Mouse (Mus musculus) layer of hippocampus, adult 11-12 months (tissue): ENCODE data around the gene Adgrd1.
A peak's percentile ranks its signal among the peaks of the same experiment; 100 is the strongest.

Experiments used
- DNase-seq: peaks from one replicate; pipeline ENCODE4 v3.0.0; 2022; ENCODE audit warnings: low spot score

The Adgrd1 gene

DNA sequence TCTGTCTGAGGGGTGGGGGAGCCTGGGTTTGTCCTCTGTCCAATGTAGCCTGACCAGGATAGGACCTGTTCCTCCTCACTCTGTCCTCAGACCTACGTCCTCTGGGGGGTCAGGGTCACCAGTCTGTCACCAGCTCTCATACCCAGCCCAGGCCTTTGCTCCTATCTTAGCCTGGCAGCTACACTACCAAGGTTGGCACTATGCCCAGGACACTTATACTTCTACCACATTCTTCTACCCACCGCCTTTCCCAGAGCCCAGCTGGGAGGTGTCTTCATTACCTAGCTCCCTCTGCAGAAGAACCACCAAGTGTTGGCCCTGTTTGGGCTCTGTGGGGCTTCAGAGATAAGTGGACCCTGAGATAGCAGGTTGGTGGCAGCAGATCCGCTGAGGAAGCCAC lies 103.6 kb downstream of the Adgrd1 start:
- DNase-seq: no peak

DNA sequence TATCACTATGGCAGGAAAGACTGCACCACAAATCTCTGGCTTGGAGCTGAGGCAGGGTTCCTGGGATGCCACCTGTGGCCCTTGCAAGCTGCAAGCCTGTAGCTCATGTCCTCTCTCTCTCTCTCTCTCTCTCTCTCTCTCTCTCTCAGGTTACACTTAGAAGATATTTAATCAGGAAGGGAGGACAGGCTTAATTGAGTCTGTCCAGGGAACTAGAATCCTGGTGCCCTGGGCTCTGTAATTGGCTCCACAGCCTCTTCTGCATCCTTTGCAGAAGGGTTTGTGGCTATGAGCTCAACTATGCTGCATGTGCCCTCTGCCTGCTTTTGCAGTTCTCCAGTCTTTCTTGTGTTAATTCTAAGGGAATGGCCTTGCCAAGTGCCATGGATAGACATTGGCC lies 111.7 kb downstream of the Adgrd1 start:
- DNase-seq: no peak

DNA sequence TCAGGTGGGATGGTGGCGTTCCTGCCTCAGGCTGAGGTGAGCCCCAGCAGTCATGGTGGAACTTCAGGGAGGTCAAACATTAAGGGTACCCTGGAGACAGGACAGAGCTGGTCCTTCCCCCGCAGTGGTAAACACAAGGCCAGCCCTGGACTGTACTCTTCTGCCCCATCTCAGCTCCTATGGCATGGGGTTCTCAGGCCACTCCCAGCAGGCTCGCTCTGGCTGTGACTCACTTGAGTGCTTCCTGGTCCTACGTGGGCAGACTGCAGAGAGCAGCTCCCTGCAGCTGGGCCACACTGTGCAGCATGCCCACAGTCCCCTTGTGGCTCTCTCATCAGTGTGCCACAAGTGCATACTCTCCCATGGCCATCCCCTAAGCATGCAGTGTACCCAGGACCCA lies 112.3 kb downstream of the Adgrd1 start:
- no peak for DNase-seq

DNA sequence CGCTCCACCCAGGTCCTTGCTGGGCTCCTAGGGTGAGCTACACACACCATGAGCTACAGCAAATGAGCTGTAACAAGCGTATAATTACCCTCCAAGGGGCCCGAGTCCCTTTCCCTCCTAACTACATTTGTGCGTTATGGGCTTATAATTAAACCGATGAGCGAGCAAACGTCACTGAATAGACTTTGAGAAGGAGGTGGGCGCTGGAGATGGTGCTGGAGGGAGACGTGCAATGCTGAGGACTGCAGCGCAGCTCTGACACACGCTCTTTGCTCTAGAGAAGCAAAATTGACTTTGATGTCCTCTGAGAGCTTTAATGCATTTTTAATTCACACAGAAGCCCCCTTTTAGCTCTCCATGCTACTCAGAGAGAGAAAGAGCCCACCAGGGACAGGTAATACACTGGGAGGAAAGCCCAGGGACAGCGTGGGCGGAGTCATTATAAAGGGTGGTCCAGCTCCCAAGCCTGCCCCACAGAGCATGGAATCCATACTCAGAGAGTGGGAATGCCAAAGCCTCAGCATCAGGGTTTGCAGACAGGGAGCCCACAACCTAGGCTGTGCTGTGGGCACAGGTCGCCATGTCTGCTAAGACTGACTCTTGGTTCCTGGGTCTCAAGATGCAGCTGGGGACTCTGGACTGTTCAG lies 115.0 kb downstream of the Adgrd1 start:
- no peak for DNase-seq

DNA sequence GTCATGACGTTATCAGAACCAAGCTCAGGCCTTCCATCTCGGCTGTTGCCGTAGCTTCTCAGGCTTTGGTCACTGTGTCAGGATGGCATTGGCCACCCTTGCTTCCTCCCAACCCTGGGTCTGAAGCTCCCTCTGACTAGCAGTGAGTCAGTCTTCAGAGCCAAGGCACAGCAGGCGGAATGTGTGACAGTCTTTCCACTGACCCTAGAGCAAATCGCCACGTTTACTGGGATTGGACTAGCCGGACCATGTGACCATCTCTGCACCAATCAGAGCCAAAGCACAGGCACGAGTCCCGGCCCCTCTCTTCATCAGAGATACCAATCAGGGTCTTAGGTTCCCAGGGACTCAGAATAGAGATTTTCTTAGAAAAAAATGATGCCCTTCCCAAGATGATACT lies 117.5 kb downstream of the Adgrd1 start:
- no peak for DNase-seq

DNA sequence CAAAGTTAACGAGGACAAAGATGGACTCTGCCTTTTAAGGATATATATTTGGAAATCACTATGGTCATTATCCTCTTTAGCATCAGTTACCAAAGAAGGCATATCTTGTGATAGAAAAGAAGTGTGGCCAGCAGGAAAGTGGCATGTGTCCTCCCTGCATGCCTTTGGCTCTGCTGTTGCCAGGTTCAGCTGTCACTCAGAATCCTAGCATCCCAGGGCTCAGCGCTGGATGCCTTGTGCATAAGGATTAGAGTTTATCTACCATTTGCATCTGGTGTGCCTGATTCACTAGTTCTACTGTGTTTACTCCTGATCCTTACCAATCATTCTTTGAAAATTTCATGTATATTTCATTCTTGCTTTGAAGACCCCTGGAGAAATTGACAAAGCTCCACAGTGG lies 119.5 kb downstream of the Adgrd1 start:
- DNase-seq: no peak

DNA sequence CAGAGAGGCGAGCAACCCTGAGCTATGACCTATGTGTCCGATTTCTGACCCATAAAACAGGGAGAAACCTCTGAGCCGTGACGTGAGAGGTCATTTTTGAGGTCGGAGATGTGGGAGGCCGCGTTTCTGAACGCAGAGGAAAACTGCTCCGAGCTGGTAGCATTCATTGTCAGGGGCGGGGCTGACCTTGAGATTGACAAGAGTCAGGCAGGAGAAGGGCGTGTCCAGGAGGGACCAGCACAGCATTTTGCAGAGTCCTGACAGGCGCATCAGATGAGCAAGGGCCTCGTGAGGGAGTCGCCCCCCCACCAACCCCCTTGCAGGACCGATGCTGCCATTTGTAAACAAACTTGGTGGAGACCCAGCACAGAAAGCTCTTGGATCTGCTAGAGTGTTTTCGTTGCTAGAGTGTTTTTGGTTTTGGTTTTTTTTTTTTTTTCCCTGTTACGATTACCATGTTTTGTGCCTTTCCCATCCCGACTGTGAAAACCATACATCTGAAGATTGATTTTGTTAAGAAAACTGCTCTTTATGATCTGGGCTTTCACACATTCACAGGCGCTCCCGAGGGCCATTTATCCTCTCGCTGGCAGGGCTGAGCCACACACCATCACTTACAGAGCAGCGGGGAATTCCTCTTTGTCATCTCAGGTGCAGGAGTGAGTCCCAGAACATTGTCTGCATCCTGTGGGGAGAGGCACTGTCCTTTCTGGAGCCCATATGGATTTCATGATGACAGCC lies 121.1 kb downstream of the Adgrd1 start:
- DNase-seq: no peak

DNA sequence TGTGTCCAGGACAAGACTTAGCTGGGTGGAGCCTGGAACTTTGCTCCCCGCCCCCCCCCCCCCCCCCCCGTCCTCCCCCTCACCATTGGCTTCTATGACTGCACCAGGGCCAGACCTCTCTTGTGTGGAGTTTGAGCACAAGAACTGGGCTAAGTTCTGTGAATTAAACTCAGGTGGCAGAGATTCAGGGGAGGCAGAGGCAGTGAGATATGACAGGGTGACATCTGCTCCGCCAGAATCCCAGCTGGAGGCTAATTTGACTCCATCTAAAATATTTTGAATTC lies 121.6 kb downstream of the Adgrd1 start:
- peak; percentile 12 for DNase-seq

DNA sequence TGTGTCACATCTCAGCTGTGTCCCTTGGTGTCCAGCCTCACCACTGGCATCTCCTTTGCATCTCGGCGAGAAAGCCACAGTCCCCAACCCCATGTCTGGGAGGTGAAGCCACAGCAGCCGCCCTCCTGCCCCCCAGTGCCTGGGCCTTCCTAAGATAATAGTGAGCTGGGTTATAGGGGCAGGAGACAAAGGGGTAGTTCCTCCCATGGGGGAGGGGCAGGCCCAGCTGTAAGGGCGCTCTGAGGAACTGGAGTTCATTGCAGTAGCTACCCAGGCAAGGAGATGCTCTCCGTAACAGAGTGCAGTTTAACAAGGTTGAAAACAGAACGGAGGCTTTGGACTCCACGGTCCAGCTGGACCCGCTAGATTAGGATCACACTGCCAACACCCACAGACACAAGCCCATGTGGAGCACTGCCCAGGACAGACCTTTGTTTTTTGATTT lies 122.0 kb downstream of the Adgrd1 start:
- DNase-seq: no peak

DNA sequence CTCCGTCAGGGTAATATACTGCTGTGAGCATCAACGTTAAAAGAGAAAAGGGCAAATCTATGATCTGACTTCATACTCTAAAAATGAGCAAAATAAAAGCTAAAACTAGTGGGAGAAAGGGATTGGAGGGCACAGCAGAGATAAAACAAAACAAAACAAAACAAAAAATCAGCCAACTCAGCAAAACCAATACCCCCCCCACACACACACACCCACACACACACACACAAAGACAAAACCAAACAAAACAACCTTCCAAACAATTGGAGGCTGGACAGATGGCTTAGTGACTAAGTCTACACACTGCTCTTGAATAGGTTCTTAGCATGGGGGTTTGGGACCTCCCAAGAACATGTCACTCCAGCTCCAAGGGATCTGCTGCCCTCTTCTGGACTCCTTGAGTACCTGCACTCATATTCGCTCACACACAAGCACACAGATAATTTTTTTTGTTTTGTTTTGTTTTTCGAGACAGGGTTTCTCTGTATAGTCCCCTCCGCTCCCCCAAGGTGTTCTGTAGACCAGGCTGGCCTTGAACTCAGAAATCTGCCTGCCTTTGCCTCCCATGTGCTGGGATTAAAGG lies 122.7 kb downstream of the Adgrd1 start:
- no peak for DNase-seq

DNA sequence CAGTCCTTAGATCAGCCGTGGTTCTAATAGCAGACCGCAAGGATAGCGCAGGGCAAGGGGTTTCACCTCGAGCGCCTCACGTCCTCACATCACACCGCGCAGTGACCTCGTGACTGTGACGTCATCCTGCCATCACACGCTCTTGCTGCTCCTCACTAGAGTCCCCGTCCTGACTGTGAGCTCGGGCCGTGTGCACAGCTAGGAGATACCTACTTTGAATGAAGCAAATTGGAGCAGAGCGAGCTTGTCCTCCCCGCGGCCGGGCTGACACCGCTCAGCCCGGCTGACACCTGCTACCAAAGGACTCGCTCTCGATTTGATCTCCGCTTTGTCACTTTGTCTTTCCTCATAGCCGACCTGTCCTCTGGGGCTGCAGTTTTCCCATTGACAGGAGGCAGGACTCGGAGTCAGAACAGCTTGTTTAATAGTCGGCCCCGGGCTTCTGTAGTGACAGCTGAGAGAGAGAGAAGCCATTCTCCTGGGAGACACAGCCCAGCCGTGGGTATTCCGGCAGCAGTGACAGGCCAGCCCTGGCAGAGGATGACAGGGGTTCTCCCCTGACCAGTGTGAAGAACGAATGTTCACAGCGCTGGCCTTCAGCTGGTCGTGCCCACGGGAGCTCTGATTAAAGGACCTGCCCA lies 129.4 kb downstream of the Adgrd1 start:
- no peak for DNase-seq

DNA sequence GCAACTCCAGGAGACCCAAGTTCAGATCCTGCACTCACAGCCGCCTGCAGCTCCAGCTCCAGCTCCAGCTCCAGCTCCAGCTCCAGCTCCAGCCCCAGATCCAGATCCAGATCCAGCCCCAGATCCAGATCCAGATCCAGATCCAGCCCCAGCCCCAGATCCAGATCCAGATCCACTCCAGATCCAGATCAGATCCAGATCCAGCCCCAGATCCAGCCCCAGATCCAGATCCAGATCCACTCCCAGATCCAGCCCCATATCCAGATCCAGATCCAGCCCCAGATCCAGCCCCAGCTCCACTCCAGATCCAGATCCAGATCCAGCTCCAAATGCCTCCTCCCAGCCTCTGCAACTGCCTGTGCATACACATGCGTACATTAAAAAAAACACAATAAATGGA lies 131.6 kb downstream of the Adgrd1 start:
- no peak for DNase-seq

DNA sequence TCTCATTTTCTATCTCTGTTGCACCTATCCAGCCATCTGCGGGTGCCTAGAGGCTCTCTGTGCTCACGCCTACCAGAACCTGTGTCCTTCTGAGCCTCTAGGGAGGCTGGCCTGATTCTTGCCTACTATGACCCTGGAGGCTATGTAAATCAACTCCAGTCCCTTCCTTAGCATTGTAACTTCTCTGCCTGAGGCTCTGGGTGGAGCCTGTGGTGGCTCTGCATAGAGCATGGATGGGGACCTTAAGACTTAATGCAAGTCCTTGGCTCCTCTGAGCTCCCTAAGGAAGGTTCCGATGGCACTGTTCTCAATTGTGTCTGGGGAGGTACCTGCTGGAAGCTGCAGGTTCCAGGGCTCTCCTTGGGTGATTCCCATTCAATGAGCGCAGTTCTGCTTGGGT lies 136.8 kb downstream of the Adgrd1 start:
- DNase-seq: no peak

DNA sequence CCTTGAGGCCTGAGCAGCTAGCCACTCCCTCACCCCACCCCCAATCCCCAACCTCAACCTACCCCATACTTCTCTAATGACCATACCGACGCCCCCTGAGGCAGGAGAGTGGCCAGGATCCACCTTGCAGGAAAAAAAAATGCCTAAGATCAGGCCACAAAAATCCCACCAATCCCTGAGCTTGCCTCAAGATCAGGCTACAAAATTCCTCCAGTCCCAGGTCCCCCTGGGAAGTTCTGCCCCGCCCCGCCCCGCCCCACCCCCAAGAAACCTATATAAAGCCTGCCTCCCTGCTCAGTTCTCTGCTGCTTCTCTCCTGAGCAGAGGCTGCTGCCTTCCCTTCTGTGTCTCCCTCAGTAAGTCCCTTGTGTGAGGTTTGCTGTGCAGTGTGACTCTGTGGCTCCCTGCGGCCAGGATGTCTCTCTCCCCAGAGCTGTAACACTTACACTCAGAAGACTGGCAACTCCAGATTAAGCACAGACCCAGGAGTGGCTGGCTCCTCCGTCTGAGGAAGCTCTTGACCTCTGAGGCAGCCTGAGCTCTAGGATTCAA lies 137.4 kb downstream of the Adgrd1 start:
- no peak for DNase-seq

DNA sequence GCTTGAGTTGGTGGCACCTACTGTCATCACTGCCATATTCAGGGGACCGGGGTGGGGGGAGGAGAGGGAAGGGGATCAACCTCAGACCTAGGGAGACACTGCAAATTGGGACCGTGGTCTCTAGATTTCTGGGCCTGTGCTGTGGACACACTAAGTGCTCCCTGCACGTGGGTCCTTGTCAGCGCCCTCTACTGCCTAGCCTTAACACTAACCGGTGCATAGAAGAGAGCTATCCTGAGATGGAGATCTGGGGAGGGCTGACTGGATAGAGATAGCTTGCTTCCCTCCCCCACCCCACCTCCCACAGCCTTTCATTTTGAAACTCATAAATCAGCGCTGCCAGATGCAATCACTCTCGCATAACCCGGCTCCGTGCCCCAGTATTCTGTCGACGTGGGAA lies 139.8 kb downstream of the Adgrd1 start:
- no peak for DNase-seq

DNA sequence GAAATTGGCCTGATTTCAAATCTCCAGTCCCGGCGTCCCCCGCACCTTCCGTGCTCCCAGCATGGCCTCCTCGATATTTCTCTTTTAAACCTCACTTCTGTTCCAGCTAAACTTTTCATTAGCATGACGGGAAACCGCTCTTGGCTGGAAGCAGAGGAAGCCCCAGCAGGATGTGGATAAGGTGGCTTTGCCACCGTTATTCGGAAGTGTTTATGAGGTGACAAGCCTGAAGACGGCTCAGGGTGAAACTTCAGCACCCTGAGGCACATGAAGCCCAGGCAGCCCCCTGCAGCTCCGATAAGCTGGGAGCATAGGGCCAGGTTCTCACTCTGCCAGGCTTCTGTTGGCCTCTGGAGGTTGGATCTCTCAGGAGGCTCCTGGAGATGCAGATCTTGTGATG lies 145.3 kb downstream of the Adgrd1 start:
- DNase-seq: no peak

DNA sequence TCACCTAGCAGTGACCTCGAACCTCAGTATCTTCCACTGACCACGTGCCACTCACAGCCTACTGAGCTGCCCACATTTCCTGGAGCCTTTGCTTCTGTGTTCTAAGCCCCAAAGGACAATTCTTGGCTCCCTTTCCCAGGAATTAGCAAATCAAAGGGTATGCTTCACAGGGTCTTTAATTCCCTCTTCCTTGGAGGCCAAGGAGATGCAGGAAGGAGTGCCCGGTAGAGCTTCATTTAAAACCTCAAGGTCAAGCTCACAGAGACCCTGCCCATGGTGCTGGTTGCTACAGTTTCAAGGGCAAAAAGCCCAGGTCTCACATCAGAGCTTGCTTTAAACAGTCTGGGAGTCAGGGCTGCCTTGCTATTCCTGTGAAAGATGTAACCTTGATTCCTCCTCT lies 145.7 kb downstream of the Adgrd1 start:
- DNase-seq: no peak

DNA sequence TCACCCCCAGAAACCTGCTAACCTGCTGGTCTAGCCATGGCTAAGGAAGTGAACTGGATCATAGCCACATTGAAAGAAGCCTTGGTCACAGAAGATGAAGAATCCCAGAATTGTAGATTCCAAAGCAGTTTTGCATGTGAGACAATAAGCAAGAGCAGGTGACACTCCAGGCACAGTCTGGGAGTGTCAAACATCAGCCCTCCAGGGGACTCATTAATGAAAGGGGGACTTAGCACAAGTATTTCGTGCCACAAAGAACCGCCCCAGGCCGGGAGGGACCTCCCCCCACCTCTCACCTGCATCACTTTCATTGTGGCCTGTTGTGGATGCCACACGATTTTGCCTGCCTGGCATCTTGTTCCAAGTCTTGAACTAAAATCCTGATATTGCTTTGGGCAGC lies 146.6 kb downstream of the Adgrd1 start:
- no peak for DNase-seq

DNA sequence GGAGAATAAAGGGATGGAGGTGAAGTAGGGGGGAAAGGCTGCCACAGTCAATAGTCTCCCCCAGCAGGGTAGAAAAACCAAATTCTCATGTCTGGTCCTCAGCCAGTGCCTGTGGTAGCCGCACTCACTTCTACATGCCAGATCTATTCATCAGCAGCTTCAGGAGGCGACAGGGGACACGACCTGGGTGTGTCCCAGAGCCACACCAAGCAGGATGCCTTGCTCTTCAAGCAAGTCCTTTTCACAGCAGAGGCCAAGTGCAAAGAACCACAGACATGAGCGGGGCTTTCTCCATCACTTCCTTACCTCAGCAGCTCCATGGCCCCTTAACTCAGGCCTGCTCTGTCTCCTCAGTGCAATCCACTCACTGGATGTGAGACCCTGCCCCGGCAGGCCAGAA lies 147.8 kb downstream of the Adgrd1 start:
- DNase-seq: no peak

DNA sequence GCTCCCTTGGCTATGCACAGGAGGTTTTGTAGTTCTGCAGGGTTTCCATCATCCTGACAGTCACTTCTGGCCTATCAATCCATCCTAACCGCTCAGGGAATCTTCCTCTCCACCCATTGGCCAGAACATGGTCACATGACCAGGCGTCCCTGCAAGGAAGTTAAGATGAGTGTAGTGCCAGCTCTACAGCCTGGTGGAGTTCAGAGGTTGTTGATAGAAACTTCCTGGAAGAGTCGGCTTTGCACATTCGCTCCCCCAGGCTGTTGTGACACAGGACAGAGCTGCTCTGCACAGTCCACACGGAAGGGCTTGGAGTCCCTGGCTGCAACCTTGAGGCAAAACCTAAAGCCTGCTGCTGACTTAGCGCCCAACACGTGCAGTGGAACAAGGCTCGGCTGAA lies 152.5 kb downstream of the Adgrd1 start:
- no peak for DNase-seq
